Mouse (Mus musculus) neural tube, embryonic 15.5 days (tissue): ENCODE measurements around the gene B4galnt1. TPM values are rescaled to one million over a fixed set of nuclear protein-coding genes. Genes with fewer than 3 reads are reported as not detected.

ENCODE experiments used
- ATAC-seq: fragments of 200-750 bp; cut with Nextera tagmentation; 2 replicates; pipeline ENCODE4 v1.8.0; 2017; ENCODE audit warnings: mild to moderate bottlenecking, moderate TSS enrichment, moderate library complexity; ENCODE audit not compliant: low FRiP score
- H3K27ac ChIP-seq: fragments of 300-500 bp; sonication (generic); replicated peaks from 2 replicates; pipeline ENCODE4 v1.5.1; 2015; ENCODE audit warnings: mild to moderate bottlenecking, inconsistent platforms
- H3K27me3 ChIP-seq: fragments of 300-500 bp; sonication (generic); replicated peaks from 2 replicates; pipeline ENCODE4 v1.6.1; 2015; ENCODE audit warnings: inconsistent platforms
- H3K36me3 ChIP-seq: fragments of 300-500 bp; sonication (generic); 2 replicates; pipeline ENCODE4 v1.6.1; 2015; ENCODE audit warnings: inconsistent platforms
- H3K4me1 ChIP-seq: fragments of 300-500 bp; sonication (generic); 2 replicates; pipeline ENCODE4 v1.6.1; 2015; ENCODE audit warnings: inconsistent platforms
- H3K4me2 ChIP-seq: fragments of 300-500 bp; sonication (generic); 2 replicates; pipeline ENCODE4 v1.6.1; 2015; ENCODE audit warnings: inconsistent platforms, mild to moderate bottlenecking, moderate library complexity
- H3K4me3 ChIP-seq: fragments of 300-500 bp; sonication (generic); replicated peaks from 2 replicates; pipeline ENCODE4 v1.5.1; 2015; ENCODE audit warnings: mild to moderate bottlenecking, inconsistent platforms
- H3K9ac ChIP-seq: fragments of 300-500 bp; sonication (generic); replicated peaks from 2 replicates; pipeline ENCODE4 v1.6.1; 2015; ENCODE audit warnings: mild to moderate bottlenecking, inconsistent platforms
- H3K9me3 ChIP-seq: fragments of 300-500 bp; sonication (generic); replicated peaks from 2 replicates; pipeline ENCODE4 v1.6.1; 2016; ENCODE audit warnings: inconsistent platforms
- WGBS: fragments of 180-500 bp; shearing (Covaris S2); methylation state at CpG from one replicate; pipeline ENCODE4 v1.1.7; 2015; ENCODE audit warnings: mixed read lengths; 5-methylcytosine and 5-hydroxymethylcytosine counted together
- polyA plus RNA-seq: library from polyadenylated mRNA; unstranded; fragments of >200 nt; fragmentation: Nextera tagmentation; extraction: Ambion mirVana; gene quantifications from 2 replicates; pipeline ENCODE4 v1.2.1, GENCODE M21; 2015

B4galnt1 gene
- polyA plus RNA-seq, 1 experiment from 2014 or later = 70.4 TPM

DNA sequence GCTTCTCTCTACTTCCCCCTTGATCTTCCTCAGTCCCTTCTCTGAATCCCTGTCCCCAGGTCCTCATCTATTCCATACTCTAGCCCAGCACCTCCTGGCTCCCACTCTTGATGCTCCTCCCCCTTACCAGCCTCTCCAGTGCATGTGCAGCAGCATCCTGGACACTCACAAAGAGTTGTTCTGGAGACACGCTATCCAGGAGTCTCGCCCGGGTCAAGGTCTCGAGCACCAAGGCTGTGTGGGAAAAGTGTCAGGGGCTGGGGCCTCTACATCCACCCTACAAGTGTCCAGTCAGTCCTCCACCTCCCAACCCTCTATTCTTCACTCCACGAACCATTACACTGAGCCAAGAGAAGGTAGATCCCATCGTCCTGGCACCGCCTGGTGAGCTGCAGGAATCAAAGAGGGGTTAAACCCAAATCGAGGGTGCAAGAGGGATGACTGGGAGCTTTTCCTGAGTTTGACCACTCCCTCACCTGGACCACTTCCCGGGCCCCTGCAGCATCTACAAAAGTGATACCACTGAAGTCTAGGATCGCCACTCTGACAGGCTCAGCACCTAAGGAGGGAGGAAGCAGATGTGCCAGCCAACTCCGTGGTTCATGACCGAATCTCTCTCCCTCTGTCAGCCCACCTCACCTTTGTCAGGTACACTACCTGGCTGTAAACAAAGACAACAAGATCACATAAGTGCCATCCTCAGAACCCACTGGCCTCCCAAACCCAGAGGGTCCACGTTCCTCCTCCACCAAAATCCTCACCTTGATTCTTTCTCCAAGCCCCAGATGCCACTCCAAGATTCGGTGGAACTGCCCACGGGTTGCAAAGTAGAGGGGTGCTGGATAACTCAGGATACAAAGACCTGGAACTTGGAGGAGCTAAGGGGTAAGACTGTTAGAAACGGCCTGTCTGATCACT lies 8.4 kb downstream of the B4galnt1 start:
- Histone ChIP-seq H3K36me3 (peaks cover 35% of the 10 kb centered on the region), H3K9me3 (no peaks in the 10 kb centered on the region), H3K4me3 (no peak overlapping the region), H3K4me1 (peaks cover 27% of the 10 kb centered on the region), H3K27ac (no peak overlapping the region), H3K27me3 (peaks cover 68% of the 10 kb centered on the region), H3K4me2 (no peak overlapping the region), H3K9ac (no peak overlapping the region)
- no peak for ATAC-seq
- 84% methylated on average over 16 of the region's 16 CpGs for WGBS

DNA sequence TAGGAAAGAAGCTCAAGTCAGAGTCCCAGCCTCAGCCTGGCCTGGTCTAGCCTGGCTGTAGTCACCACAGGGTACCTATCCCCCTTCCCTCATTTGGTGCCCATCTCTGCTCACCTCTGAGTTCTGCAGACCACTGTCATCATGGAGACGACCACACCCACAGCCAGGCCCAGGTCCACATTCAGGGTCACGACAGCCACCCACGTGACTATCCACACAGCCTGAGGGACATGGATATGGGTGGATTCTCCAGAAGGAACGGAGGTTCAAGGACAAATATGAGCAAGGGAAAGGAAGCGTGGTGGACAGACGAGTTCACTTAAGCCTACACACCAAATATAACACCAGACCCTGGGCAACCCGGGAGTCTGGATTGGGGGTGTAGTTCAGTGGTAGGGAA lies 9.1 kb downstream of the B4galnt1 start:
- Histone ChIP-seq H3K4me1 (peaks cover 32% of the 10 kb centered on the region), H3K4me2 (no peak overlapping the region), H3K4me3 (no peak overlapping the region), H3K27ac (no peak overlapping the region), H3K36me3 (peaks cover 31% of the 10 kb centered on the region), H3K9me3 (no peaks in the 10 kb centered on the region), H3K27me3 (peaks cover 67% of the 10 kb centered on the region), H3K9ac (no peak overlapping the region)
- no peak for ATAC-seq
- 90% methylated on average over 7 of the region's 7 CpGs for WGBS

DNA sequence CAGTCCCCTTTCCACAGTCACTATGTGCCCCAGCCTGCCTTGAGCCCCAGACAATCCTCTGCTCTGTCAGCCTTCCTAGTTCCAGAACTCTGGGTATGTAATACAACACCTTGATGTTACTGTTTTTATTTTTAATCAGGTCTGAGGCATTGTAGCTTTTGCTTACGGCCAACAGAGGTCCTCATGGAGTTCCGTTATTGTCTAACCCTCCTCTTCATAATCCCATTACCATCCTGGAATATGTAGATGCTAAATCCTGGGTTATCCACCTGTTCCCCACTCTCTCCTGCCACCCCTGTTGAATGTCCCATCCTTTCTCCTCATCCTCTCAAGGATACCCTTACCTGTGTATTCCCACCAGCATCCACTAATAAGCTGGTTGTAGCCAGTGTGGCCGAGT lies 11.2 kb downstream of the B4galnt1 start:
- ATAC-seq = no peak
- Histone ChIP-seq H3K4me1 (peaks cover 27% of the 10 kb centered on the region), H3K4me2 (no peak overlapping the region), H3K27ac (no peak overlapping the region), H3K36me3 (peaks cover 23% of the 10 kb centered on the region), H3K4me3 (no peak overlapping the region), H3K9me3 (no peaks in the 10 kb centered on the region), H3K9ac (no peak overlapping the region), H3K27me3 (peaks cover 68% of the 10 kb centered on the region)
- 45% methylated on average over 3 of the region's 3 CpGs for WGBS

DNA sequence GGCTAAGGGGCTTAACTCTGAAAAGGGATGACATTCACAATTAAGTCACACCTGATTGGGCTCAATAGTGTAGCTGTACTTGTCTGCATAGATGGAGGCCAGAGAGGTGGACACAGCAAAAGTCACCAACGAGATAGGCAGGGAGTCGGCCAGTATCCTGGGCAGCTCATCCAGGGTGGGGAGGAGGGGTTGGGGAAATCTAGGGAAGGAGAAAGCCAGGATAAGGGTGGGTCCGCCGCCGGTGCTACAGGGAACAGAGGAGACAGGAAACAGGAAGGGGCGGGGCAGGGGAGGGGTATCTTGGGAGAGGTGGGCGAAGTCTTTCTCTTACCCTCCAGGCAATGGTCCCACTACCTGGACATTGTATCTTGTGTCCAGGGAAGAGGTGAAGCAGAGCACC lies 11.7 kb downstream of the B4galnt1 start:
- WGBS = 12% methylated on average over 7 of the region's 7 CpGs
- Histone ChIP-seq H3K27ac (no peak overlapping the region), H3K4me1 (peaks cover 27% of the 10 kb centered on the region), H3K27me3 (peaks cover 66% of the 10 kb centered on the region), H3K4me3 (no peak overlapping the region), H3K9ac (no peak overlapping the region), H3K9me3 (no peaks in the 10 kb centered on the region), H3K36me3 (peaks cover 18% of the 10 kb centered on the region), H3K4me2 (no peak overlapping the region)
- ATAC-seq = no peak

DNA sequence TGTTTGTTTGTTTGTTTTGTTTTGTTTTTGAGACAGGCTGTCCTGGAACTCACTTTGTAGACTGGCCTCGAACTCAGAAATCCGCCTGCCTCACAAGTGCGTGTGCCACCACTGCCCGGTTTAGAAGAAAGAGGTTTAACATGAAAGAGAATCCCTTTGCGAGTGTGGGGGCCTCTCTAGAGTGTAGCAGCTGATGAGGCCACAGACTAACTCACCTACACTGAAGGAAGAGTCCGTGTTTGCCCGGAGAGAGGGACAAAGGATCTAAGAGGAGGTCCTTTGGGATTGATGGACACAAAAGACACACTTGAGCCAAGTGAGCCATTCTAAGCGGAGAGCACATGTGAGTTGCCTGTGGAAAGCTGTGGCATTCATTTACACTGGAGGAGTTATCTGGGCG lies 12.2 kb downstream of the B4galnt1 start:
- Histone ChIP-seq H3K36me3 (peaks cover 13% of the 10 kb centered on the region), H3K27me3 (peaks cover 64% of the 10 kb centered on the region), H3K9ac (no peak overlapping the region), H3K4me1 (peaks cover 27% of the 10 kb centered on the region), H3K4me3 (peak overlapping the region; percentile 27; the same call in 1 of the 2 replicates), H3K27ac (no peak overlapping the region), H3K4me2 (peak overlapping the region; percentile 57), H3K9me3 (no peaks in the 10 kb centered on the region)
- WGBS = 20% methylated on average over 9 of the region's 9 CpGs
- ATAC-seq = no peak

DNA sequence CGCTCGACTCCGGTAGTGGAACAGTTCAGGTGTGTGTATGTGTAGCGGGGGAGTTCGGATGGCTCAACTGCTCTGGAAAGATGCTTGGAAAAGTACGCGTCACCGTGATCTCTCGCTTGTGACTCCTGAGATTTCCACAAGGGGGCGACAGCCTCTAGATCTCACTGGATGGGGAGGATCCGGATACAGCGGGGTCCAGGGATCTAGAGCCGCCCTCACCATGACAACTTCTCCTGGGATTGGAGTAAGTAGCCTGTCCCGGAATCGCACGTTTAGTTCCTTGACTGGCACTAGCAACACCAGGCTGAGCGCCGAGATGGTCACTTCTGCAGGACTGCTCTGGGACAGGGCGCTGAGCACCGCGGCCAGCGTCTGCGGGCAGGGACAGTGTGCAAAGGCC lies 12.7 kb downstream of the B4galnt1 start:
- no peak overlapping the region for H3K9ac ChIP-seq

DNA sequence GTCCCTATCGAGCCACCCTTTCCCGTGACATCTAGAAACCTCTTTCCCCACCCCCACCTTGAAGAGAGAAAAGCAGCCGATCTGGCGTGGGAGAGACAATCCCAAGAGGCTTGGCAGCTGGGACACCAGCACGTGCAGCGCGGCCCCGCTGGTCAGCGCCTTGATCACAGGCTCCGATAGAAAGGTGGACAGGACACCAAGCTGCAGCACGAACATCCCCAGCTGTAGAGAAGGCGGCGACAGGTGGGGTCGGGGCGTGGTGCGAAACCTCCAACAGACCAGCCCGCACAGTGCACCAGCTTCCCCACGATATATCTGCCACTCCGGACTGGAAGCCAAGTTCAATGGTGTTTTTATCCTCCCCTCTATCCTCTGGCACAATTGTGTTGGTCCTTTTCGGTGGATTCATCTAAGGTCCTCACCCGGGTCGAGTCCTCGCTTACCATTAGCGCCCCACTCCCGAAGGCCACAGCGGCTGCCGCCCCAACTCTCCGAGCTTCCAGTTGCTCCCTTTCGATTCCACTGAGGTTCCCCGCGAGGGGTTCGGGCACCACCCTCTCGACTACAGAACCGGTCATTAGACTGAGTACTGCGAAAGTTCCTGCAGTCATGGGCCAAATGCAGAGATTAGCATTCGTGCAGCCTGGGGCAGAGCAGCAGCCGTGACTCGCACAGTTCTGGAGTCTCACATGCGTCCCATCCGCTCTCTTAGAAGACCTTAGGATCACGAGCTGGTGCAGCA lies 13.4 kb downstream of the B4galnt1 start:
- H3K9me3 ChIP-seq = no peaks in the 10 kb centered on the region
- no peak for ATAC-seq
- peaks cover 8% of the 10 kb centered on the region; the same call in 1 of the 2 replicates for H3K36me3 ChIP-seq
- no peak overlapping the region for H3K9ac ChIP-seq
- H3K4me1 ChIP-seq = peaks cover 27% of the 10 kb centered on the region
- H3K27ac ChIP-seq = no peak overlapping the region
- H3K4me3 ChIP-seq = peak overlapping the region; percentile 27
- 2% methylated on average over 41 of the region's 41 CpGs for WGBS
- H3K4me2 ChIP-seq = peak overlapping the region; percentile 57
- peaks cover 67% of the 10 kb centered on the region for H3K27me3 ChIP-seq

More for the DNA sequence above, 12.7 kb downstream of the B4galnt1 start:
- Histone ChIP-seq H3K9me3 (no peaks in the 10 kb centered on the region), H3K27me3 (peaks cover 64% of the 10 kb centered on the region), H3K27ac (no peak overlapping the region), H3K4me2 (peak overlapping the region; percentile 57), H3K36me3 (peaks cover 11% of the 10 kb centered on the region), H3K4me1 (peaks cover 27% of the 10 kb centered on the region), H3K4me3 (peak overlapping the region; percentile 27)
- 2% methylated on average over 23 of the region's 23 CpGs for WGBS
- peak; percentile 58; the same call in 1 of the 2 replicates for ATAC-seq

DNA sequence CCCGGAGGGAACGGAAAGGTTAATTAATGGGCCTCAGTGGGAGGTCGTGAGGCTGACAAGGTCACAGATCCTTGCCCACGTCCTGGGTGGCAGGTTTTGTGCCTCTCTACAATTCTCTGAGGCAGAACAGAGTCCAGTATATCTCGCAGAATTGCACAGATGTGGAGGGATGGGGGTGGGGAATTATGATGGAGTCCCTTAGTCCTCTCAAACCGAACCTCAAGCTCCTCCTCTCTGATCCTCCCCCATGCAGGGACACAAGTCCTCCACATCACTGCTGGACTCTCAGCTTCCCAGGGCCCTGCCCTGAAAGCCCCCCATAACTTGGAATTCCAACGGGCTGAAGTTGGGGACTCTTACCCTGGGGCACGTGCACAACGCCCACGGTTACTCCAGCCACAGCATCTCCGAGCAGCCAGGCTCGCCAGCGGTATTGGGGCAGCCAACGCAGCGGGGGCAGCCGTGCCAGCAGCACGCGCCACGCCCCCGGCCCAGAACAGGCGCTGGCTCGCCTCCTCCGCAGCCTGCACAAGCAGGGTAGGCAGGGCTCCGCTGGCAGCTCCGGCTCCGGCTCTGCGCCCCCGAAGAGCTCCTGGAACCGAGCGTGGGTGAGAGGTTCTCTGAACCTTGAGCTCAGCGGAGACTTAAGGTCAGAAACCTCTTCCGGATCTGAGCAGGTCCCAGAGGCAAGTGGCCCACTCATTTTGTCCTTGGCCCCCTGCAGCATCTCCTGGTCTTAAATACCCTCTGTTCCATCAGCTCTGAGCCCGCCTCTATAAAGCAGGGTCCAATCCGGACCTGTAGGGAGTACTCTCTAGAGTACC lies 15.1 kb downstream of the B4galnt1 start, which contains the start of gene Slc26a10:
Gene Slc26a10, minus strand, starts transcription at position 775 of the 824 bp plus-strand sequence.
- Histone ChIP-seq H3K27ac (no peak within 1 kb of the TSS), H3K4me1 (peaks cover 35% of the 10 kb centered on the region), H3K9me3 (no peaks in the 10 kb centered on the region), H3K4me3 (peak within 1 kb of the TSS; percentile 20), H3K27me3 (peaks cover 63% of the 10 kb centered on the region), H3K36me3 (0 out of 2 replicates have a peak, but pooled peaks cover 3% of the 10 kb centered on the region), H3K4me2 (peak within 1 kb of the TSS; percentile 48), H3K9ac (0 out of 2 replicates have a peak within 1 kb of the TSS, but pooled peaks have one; percentile 21)
- WGBS = 1% methylated on average over 34 of the region's 34 CpGs
- ATAC-seq = no peak

DNA sequence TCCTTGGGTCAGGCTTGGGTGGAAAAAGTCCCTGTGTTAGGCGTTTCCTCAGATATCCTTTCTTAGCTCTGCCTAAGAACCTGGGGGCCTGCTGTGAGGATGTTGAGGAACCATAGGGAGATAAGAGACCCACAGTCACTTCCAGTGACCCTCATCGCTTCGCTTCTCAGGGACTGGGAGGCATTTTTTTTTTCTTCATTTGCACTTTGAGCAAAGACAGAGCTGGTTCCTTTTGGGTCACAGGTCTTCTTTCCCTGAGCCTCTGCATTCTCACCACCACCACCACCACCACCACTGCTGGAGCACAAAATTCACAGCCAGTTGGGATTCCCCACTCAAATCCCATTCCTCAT lies 15.6 kb downstream of the B4galnt1 start:
- Histone ChIP-seq H3K4me1 (peaks cover 35% of the 10 kb centered on the region), H3K4me2 (peak overlapping the region; percentile 48), H3K9me3 (no peaks in the 10 kb centered on the region), H3K36me3 (peaks cover 3% of the 10 kb centered on the region; the same call in 1 of the 2 replicates), H3K27me3 (peaks cover 59% of the 10 kb centered on the region), H3K9ac (0 out of 2 replicates have a peak overlapping the region, but pooled peaks have one; percentile 21), H3K27ac (no peak overlapping the region), H3K4me3 (no peak overlapping the region)
- ATAC-seq = no peak
- 22% methylated on average over 3 of the region's 3 CpGs for WGBS

DNA sequence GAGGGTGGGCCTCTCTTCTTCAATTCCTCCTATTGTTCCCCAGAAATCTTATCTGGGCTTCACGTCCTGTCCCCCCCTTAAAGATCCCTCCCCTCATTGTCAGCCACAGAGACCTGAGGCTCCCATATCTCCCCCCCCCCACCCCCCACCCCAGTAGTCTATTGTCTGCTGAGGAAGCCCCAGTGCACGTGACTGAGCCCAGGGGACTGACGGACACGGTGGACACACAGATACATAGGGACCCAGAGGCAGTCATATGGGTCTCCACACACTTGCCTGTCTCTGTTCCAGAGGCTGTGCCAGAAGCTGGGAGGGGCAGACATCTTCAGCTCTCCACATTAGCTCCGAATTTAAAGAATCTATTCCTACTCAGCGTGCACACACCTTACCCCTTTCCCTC lies 16.5 kb downstream of the B4galnt1 start:
- no peak overlapping the region for H3K4me2 ChIP-seq
- H3K4me1 ChIP-seq = peaks cover 35% of the 10 kb centered on the region
- no peak for ATAC-seq
- H3K4me3 ChIP-seq = no peak overlapping the region
- no peak overlapping the region for H3K27ac ChIP-seq
- H3K9me3 ChIP-seq = no peaks in the 10 kb centered on the region
- WGBS = 80% methylated on average over 6 of the region's 6 CpGs
- H3K9ac ChIP-seq = no peak overlapping the region
- peaks cover 4% of the 10 kb centered on the region; the same call in 1 of the 2 replicates for H3K36me3 ChIP-seq
- H3K27me3 ChIP-seq = peaks cover 50% of the 10 kb centered on the region

DNA sequence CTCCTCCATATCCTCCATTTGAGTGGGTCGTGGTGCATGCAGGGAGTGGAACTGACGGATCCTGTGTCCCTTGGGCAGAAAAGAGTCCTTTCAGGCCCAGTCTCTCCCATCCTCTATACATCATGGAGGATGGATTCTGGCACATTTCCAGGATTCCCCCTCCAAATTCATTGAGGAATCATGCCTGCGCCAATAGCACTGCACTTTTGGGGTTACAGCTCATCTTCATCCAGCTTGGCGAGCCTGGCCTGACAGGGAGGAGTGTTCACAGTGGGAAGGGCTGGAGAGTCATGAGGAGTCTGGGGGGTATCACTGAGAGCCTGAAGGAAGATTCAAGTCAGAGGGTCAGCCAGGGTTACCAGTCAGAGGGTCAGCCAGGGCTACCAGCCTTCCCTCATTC lies 17.6 kb downstream of the B4galnt1 start:
- no peak for ATAC-seq
- H3K4me3 ChIP-seq = no peak overlapping the region
- no peak overlapping the region for H3K4me2 ChIP-seq
- 79% methylated on average over 4 of the region's 4 CpGs for WGBS
- H3K36me3 ChIP-seq = peaks cover 7% of the 10 kb centered on the region; the same call in 1 of the 2 replicates
- no peak overlapping the region for H3K27ac ChIP-seq
- peaks cover 39% of the 10 kb centered on the region for H3K27me3 ChIP-seq
- no peaks in the 10 kb centered on the region for H3K9me3 ChIP-seq
- no peak overlapping the region for H3K9ac ChIP-seq
- H3K4me1 ChIP-seq = peaks cover 37% of the 10 kb centered on the region
